34 mouse cellular contexts compared by ENCODE assay signal in genomic region chr10:108343734-108344133, GRCm38 (mm10).
"Had no signal": no experiment of that assay in that cellular context is flagged by ENCODE, and none has a peak within 500 bp of the region (broad histone marks: within the 10 kb centered on the region; RNA-seq: fewer than 3 reads in every experiment).

No protein-coding gene starts in this region.

- H3K4me1 ChIP-seq: heart, embryonic 10.5 days; heart, embryonic 12.5 days; heart, embryonic 13.5 days; heart, embryonic 15.5 days; hindbrain, embryonic 12.5 days; hindbrain, embryonic 15.5 days; kidney, embryonic 15.5 days had no signal

- ATAC-seq: hindbrain, embryonic 16.5 days; hindbrain, postnatal 0 days; inflammation-experienced regulatory T-cells, adult 6 months; intestine, embryonic 16.5 days had no signal

- H3K4me3 ChIP-seq: heart, embryonic 10.5 days; heart, embryonic 12.5 days; heart, embryonic 13.5 days; heart, embryonic 15.5 days; hindbrain, embryonic 10.5 days; hindbrain, embryonic 12.5 days; hindbrain, embryonic 13.5 days; hindbrain, embryonic 15.5 days; kidney, embryonic 15.5 days; layer of hippocampus, adult 2 months; left cerebral cortex, adult 2 months had no signal

- H3K36me3 ChIP-seq: heart, embryonic 15.5 days; hindbrain, embryonic 13.5 days; hindbrain, embryonic 15.5 days had no signal

- H3K27me3 ChIP-seq: heart, embryonic 12.5 days; heart, embryonic 13.5 days; heart, embryonic 15.5 days; hindbrain, embryonic 12.5 days; hindbrain, embryonic 13.5 days; hindbrain, embryonic 15.5 days; kidney, embryonic 15.5 days had no signal

- H3K4me2 ChIP-seq: heart, embryonic 11.5 days; heart, embryonic 12.5 days; heart, embryonic 13.5 days; heart, embryonic 15.5 days; hindbrain, embryonic 12.5 days; hindbrain, embryonic 13.5 days; hindbrain, embryonic 14.5 days; hindbrain, embryonic 15.5 days; kidney, embryonic 15.5 days had no signal

- H3K9me3 ChIP-seq: heart, embryonic 10.5 days; heart, embryonic 15.5 days; hindbrain, embryonic 10.5 days; hindbrain, embryonic 12.5 days; hindbrain, embryonic 15.5 days had no signal

- H3K9ac ChIP-seq: heart, embryonic 12.5 days; heart, embryonic 13.5 days; heart, embryonic 15.5 days; hindbrain, embryonic 12.5 days; hindbrain, embryonic 13.5 days; hindbrain, embryonic 14.5 days; hindbrain, embryonic 15.5 days; kidney, embryonic 15.5 days had no signal

- H3K27ac ChIP-seq: heart, embryonic 10.5 days; heart, embryonic 13.5 days; heart, embryonic 15.5 days; hindbrain, embryonic 10.5 days; hindbrain, embryonic 12.5 days; hindbrain, embryonic 13.5 days; hindbrain, embryonic 14.5 days; hindbrain, embryonic 15.5 days; hindbrain, postnatal 0 days; kidney, embryonic 15.5 days; kidney, postnatal 0 days; layer of hippocampus, adult 2 months; left cerebral cortex, adult 2 months had no signal

- DNase-seq: heart, postnatal 10 days; heart, postnatal 14 days; heart, postnatal 36 days; heart, postnatal 4 days; kidney, adult 11 months; kidney, adult 18-20 months; kidney, adult 2 months; kidney, adult 8-10 months; kidney, adult 9 months; kidney, postnatal 10 days; kidney, postnatal 14 days; kidney, postnatal 25 days; kidney, postnatal 36 days; kidney, postnatal 4 days; layer of hippocampus, adult 9-11 months; layer of hippocampus, postnatal 36 days had no signal
